Mouse (Mus musculus): ENCODE data around the gene Tmem229b. TPM values are rescaled to one million over a fixed set of nuclear protein-coding genes. Genes with fewer than 3 reads are reported as not detected.
"Not testable (repeated sequence)": the region's sequence is repeated elsewhere in the genome, so short reads cannot be mapped to it uniquely, and the experiment has no call there.

The Tmem229b gene
- polyA plus RNA-seq, 1 experiment from 2014 or later: 4.7 TPM

GRCm38 (mm10) chr12:78940081-78940480 lies 67.3 kb downstream of the Tmem229b start:
- WGBS: 80% methylated on average over 5 of the region's 5 CpGs
- H3K4me3 ChIP-seq (ENCODE audit: low read depth, low read length): no peak overlapping the region
- DNase-seq (ENCODE audit: low spot score) (no peak), ATAC-seq (ENCODE audit: low FRiP score, low TSS enrichment) (peak; percentile 80)
- no peak overlapping the region for H3K9ac ChIP-seq (ENCODE audit: low read length)
- H3K4me2 ChIP-seq (replicated peaks; ENCODE audit: low read depth): no peak overlapping the region
- H3K4me1 ChIP-seq (replicated peaks; ENCODE audit: control insufficient read depth, insufficient read depth): no peaks in the 10 kb centered on the region
- TF ChIP-seq EP300 (optimal IDR thresholded peaks at IDR 0.05): no peak
- TF ChIP-seq CTCF (IDR thresholded peaks at IDR 0.05; ENCODE audit: low read depth): no peak
- H3K27ac ChIP-seq (replicated peaks): peak overlapping the region; percentile 13; the same call in 1 of the 2 replicates
- no peaks in the 10 kb centered on the region for H3K9me3 ChIP-seq (ENCODE audit: control insufficient read depth, low read length)
- no peaks in the 10 kb centered on the region for H3K27me3 ChIP-seq (ENCODE audit: control insufficient read depth, insufficient read depth, low read length)
- no peaks in the 10 kb centered on the region for H3K36me3 ChIP-seq (ENCODE audit: control insufficient read depth, insufficient read depth, low read length)

DNA sequence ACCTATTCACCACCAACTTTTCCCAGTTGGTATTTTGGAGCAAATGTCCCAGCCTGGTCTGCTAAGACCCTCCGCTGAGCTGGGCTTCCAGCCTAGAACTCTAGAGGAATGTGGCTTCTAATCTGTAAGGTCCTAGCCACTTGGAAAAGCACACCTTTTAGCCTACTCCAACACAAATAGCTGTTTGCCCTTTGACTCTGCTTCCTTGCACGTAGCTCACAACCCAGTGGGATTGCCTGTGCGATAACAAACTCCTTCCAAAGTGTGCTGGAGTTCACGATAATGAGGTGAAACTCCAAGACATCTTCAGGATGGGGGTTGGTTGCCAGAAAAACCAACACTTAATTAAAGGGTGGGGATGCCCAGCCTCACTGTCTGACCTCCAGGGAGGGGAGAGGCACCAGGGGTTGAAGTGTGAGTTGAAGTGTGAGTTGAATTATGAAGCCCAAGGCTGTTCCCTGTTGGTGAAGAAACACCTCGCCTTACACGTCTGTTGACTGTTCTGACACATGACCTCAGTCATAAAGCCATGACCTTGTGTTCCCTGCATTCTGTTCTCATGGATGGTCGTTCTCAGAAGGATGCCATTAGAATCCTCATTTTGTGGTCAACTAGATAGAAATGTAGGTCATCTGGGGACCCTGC lies 67.9 kb downstream of the Tmem229b start:
- no peaks in the 10 kb centered on the region for H3K36me3 ChIP-seq (ENCODE audit: control insufficient read depth, insufficient read depth, low read length)
- peak overlapping the region; percentile 13; the same call in 1 of the 2 replicates for H3K27ac ChIP-seq (replicated peaks)
- H3K9ac ChIP-seq (ENCODE audit: low read length): no peak overlapping the region
- H3K4me2 ChIP-seq (replicated peaks; ENCODE audit: low read depth): no peak overlapping the region
- WGBS: 59% methylated on average over 7 of the region's 7 CpGs
- H3K4me1 ChIP-seq (replicated peaks; ENCODE audit: control insufficient read depth, insufficient read depth): no peaks in the 10 kb centered on the region
- ATAC-seq (ENCODE audit: low FRiP score, low TSS enrichment) (peak; percentile 76), DNase-seq (ENCODE audit: low spot score) (no peak)
- no peaks in the 10 kb centered on the region for H3K27me3 ChIP-seq (ENCODE audit: control insufficient read depth, insufficient read depth, low read length)
- H3K4me3 ChIP-seq (ENCODE audit: low read depth, low read length): no peak overlapping the region
- TF ChIP-seq EP300 (optimal IDR thresholded peaks at IDR 0.05) (no peak), CTCF (IDR thresholded peaks at IDR 0.05; ENCODE audit: low read depth) (no peak)
- no peaks in the 10 kb centered on the region for H3K9me3 ChIP-seq (ENCODE audit: control insufficient read depth, low read length)

GRCm38 (mm10) chr12:78936494-78936893 lies 70.9 kb downstream of the Tmem229b start:
- Histone ChIP-seq H3K9me3 (ENCODE audit: control insufficient read depth, low read length) (no peaks in the 10 kb centered on the region), H3K36me3 (ENCODE audit: control insufficient read depth, insufficient read depth, low read length) (no peaks in the 10 kb centered on the region), H3K27me3 (ENCODE audit: control insufficient read depth, insufficient read depth, low read length) (no peaks in the 10 kb centered on the region), H3K4me2 (replicated peaks; ENCODE audit: low read depth) (no peak overlapping the region), H3K9ac (ENCODE audit: low read length) (no peak overlapping the region), H3K4me1 (replicated peaks; ENCODE audit: control insufficient read depth, insufficient read depth) (no peaks in the 10 kb centered on the region), H3K27ac (replicated peaks) (no peak overlapping the region), H3K4me3 (ENCODE audit: low read depth, low read length) (no peak overlapping the region)
- DNase-seq (ENCODE audit: low spot score) (no peak), ATAC-seq (ENCODE audit: low FRiP score, low TSS enrichment) (no peak)
- TF ChIP-seq EP300 (optimal IDR thresholded peaks at IDR 0.05) (no peak), CTCF (IDR thresholded peaks at IDR 0.05; ENCODE audit: low read depth) (no peak)
- 33% methylated on average over 4 of the region's 4 CpGs for WGBS

GRCm38 (mm10) chr12:78929900-78930299 lies 77.5 kb downstream of the Tmem229b start:
- Histone ChIP-seq H3K9me3 (ENCODE audit: control insufficient read depth, low read length) (no peaks in the 10 kb centered on the region), H3K9ac (ENCODE audit: low read length) (no peak overlapping the region), H3K4me2 (replicated peaks; ENCODE audit: low read depth) (no peak overlapping the region), H3K27me3 (ENCODE audit: control insufficient read depth, insufficient read depth, low read length) (no peaks in the 10 kb centered on the region), H3K27ac (replicated peaks) (no peak overlapping the region), H3K36me3 (ENCODE audit: control insufficient read depth, insufficient read depth, low read length) (no peaks in the 10 kb centered on the region), H3K4me3 (ENCODE audit: low read depth, low read length) (no peak overlapping the region), H3K4me1 (replicated peaks; ENCODE audit: control insufficient read depth, insufficient read depth) (no peaks in the 10 kb centered on the region)
- TF ChIP-seq EP300 (optimal IDR thresholded peaks at IDR 0.05): no peak
- TF ChIP-seq CTCF (IDR thresholded peaks at IDR 0.05; ENCODE audit: low read depth): no peak
- WGBS: 55% methylated on average over 1 of the region's 1 CpGs
- DNase-seq (ENCODE audit: low spot score) (no peak), ATAC-seq (ENCODE audit: low FRiP score, low TSS enrichment) (no peak)

GRCm38 (mm10) chr12:78927287-78927686 lies 80.1 kb downstream of the Tmem229b start:
- H3K9ac ChIP-seq (ENCODE audit: low read length): no peak overlapping the region
- no peak overlapping the region for H3K27ac ChIP-seq (replicated peaks)
- ATAC-seq (ENCODE audit: low FRiP score, low TSS enrichment): no peak
- H3K9me3 ChIP-seq (ENCODE audit: control insufficient read depth, low read length): no peaks in the 10 kb centered on the region
- H3K4me3 ChIP-seq (ENCODE audit: low read depth, low read length): no peak overlapping the region
- no peak for DNase-seq (ENCODE audit: low spot score)
- TF ChIP-seq CTCF (IDR thresholded peaks at IDR 0.05; ENCODE audit: low read depth): no peak
- no peak for TF ChIP-seq EP300 (optimal IDR thresholded peaks at IDR 0.05)
- no peak overlapping the region for H3K4me2 ChIP-seq (replicated peaks; ENCODE audit: low read depth)
- H3K27me3 ChIP-seq (ENCODE audit: control insufficient read depth, insufficient read depth, low read length): no peaks in the 10 kb centered on the region
- no peaks in the 10 kb centered on the region for H3K36me3 ChIP-seq (ENCODE audit: control insufficient read depth, insufficient read depth, low read length)
- 75% methylated on average over 5 of the region's 5 CpGs for WGBS
- no peaks in the 10 kb centered on the region for H3K4me1 ChIP-seq (replicated peaks; ENCODE audit: control insufficient read depth, insufficient read depth)

DNA sequence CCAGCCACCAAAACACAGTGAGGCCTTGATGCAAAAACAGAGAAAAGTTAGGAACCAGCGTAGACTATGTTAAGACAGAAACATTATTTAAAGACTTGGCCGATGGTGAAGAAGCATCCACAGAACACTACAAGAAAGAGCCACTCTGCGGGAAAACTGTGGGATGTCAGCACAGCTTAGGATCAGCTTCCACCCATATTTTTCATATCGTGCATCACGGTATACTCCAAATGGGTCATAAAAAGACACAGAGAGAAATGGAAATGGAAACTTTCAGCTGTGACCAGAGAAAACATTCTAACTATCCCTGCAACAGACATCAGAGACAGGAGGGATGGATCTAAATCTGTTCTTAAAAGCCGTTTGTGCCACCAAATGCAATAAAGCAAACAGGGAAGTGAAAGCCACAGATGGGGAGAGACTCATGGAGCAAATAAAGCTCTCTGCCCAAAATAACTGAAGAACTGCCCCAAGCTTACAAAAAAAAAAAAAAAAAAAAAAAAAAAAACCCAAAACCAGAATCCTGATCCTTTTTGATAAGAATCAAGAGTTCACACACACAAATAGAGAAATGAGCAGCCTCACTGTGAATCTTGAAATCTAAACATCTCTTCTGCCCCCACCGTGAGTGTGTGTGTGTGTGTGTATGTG lies 83.8 kb downstream of the Tmem229b start:
- Histone ChIP-seq H3K9me3 (ENCODE audit: control insufficient read depth, low read length) (no peaks in the 10 kb centered on the region), H3K4me1 (replicated peaks; ENCODE audit: control insufficient read depth, insufficient read depth) (no peaks in the 10 kb centered on the region), H3K4me3 (ENCODE audit: low read depth, low read length) (no peak overlapping the region), H3K9ac (ENCODE audit: low read length) (no peak overlapping the region), H3K36me3 (ENCODE audit: control insufficient read depth, insufficient read depth, low read length) (no peaks in the 10 kb centered on the region), H3K27me3 (ENCODE audit: control insufficient read depth, insufficient read depth, low read length) (no peaks in the 10 kb centered on the region), H3K4me2 (replicated peaks; ENCODE audit: low read depth) (no peak overlapping the region), H3K27ac (replicated peaks) (no peak overlapping the region)
- 75% methylated on average over 7 of the region's 7 CpGs for WGBS
- ATAC-seq (ENCODE audit: low FRiP score, low TSS enrichment) (no peak), DNase-seq (ENCODE audit: low spot score) (no peak)
- TF ChIP-seq CTCF (IDR thresholded peaks at IDR 0.05; ENCODE audit: low read depth): no peak
- no peak for TF ChIP-seq EP300 (optimal IDR thresholded peaks at IDR 0.05)

DNA sequence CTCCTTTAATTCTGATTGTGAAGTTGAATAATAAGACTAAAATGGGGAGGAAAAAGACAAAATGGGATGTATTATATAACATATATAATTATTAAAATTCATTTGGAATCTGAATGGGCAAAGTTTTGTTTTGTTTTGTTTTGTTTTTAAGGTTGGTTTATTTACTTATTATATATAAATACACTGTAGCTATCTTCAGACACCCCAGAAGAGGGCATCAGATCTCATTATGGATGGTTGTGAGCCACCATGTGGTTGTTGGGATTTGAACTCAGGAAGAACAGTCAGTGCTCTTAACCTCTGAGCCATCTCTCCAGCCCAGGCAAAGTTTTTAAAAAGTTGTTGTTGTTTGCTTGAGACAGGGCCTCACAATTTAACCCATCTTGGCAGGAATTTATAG lies 84.5 kb downstream of the Tmem229b start:
- not testable (repeated sequence) for ATAC-seq (ENCODE audit: low FRiP score, low TSS enrichment); H3K4me1 ChIP-seq (replicated peaks; ENCODE audit: control insufficient read depth, insufficient read depth); H3K27me3 ChIP-seq (ENCODE audit: control insufficient read depth, insufficient read depth, low read length); H3K4me2 ChIP-seq (replicated peaks; ENCODE audit: low read depth); H3K9me3 ChIP-seq (ENCODE audit: control insufficient read depth, low read length); DNase-seq (ENCODE audit: low spot score); H3K27ac ChIP-seq (replicated peaks); H3K36me3 ChIP-seq (ENCODE audit: control insufficient read depth, insufficient read depth, low read length); H3K9ac ChIP-seq (ENCODE audit: low read length); H3K4me3 ChIP-seq (ENCODE audit: low read depth, low read length)

All from stomach, postnatal 0 days (tissue).